Mouse (Mus musculus): ENCODE results near the gene Cct7.

Cct7 gene

GRCm38 (mm10) chr6:85452816-85453215 lies 1.5 kb downstream of the Cct7 start:
- no peak for DNase-seq (ENCODE audit: low spot score)

GRCm38 (mm10) chr6:85459621-85460020 lies 8.3 kb downstream of the Cct7 start:
- DNase-seq (ENCODE audit: low spot score): no peak

DNA sequence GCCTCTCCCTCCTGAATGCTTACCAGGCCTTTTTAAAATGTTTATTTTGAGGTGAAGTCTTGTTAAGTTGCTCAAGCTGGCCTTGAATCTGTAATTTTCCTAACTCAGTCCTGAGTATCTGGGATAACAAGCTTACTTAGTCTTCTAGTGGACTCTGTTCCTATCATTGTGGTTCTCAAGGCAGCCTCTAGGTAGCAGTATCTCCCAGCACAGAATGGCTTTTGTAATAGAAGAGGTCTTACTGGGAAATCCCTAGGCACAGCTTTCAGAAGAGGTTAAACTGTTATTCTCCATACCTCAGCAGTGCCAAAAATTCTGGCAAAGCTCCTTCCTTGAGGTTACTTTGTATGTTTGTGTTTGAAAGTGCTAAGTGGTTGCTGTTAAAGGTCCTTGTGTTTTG lies 14.1 kb downstream of the Cct7 start:
- no peak for DNase-seq (ENCODE audit: low spot score)

DNA sequence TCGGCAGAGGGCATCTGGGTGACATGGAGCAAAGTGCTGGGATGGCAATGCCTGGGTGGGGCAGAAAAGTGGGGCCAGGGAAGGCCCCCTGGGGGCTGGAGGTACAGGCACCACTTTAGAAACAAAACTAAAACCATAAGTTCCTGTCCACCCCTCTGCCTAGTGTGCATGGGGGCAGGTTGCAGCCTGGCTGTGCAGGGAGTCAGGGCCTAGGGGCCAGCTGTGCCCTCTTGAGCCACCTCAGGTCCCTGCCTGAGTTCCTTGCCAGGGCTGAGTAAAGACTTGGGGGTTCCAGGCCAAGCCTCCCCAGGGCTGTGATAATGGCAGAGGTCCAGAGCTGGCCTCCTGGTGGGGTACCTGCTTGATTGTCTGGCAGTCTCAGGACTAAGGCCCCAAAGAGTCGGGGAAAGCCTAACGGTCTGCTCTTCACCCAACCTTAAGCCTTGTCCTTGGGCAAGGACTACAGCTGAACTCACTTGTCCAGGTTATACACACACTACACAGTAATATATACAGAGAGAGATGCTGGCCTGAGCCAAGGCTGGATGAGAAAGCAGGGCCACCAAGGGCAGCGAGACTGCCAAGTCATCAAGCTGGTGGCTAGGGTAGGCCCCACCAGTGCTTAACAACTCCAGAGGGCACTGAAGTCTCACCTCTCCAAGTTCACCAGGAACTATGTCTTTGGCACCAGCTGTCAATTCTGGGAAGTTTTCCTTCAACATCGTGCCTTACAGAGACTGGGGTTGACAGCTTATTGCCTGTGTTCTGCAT lies 18.5 kb downstream of the Cct7 start:
- DNase-seq (ENCODE audit: low spot score): no peak

GRCm38 (mm10) chr6:85471962-85472361 lies 20.6 kb downstream of the Cct7 start:
- no peak for DNase-seq (ENCODE audit: low spot score)

DNA sequence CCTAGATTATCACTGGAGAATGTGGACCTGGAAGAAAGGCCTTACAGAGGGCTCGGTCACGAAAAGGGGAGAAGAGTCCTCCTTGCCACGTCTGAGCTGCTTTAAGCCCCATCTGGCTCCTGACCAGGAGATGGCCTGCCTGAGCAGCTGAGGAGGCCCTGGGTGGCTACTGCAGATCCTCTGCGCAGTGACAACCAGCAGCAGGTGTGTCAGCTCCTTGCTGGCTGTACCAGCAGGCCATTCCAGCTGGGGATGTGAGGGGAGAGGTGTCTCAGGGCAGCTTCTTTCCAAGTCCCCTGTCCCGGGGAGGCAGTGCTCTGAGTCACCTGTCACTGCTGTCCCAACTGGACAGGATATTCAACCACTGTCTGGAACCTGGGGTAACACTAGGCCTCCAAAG lies 21.2 kb downstream of the Cct7 start:
- no peak for DNase-seq (ENCODE audit: low spot score)

GRCm38 (mm10) chr6:85475581-85475980 lies 24.3 kb downstream of the Cct7 start:
- no peak for DNase-seq (ENCODE audit: low spot score)

DNA sequence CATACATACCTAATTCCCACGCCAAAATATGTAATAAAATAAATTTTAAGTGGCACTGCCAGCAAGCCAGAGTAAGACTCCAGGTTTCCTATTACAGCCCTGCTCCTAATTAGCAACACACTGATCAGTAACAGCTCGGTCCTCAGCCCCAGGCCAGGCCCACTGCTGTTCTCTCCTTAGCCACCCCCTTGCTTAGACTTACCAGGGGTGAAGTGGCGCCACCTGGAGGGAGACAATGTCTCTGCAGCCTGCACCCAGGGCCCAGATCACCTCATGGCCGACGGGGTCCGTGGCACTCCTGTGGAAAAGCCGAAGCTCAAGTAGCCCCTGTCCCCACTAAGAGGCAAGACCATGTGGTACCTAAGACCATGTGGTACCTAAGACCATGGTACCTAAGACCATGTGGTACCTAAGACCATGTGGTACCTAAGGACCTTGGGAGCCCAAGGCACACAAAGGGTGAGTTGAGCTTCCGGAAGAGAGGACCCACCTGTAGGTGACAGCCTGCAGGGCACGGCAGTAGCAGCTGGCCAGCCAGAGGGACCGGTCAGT lies 26.1 kb downstream of the Cct7 start:
- no peak for DNase-seq (ENCODE audit: low spot score)

GRCm38 (mm10) chr6:85478416-85478815 lies 27.1 kb downstream of the Cct7 start:
- no peak for DNase-seq (ENCODE audit: low spot score)

DNA sequence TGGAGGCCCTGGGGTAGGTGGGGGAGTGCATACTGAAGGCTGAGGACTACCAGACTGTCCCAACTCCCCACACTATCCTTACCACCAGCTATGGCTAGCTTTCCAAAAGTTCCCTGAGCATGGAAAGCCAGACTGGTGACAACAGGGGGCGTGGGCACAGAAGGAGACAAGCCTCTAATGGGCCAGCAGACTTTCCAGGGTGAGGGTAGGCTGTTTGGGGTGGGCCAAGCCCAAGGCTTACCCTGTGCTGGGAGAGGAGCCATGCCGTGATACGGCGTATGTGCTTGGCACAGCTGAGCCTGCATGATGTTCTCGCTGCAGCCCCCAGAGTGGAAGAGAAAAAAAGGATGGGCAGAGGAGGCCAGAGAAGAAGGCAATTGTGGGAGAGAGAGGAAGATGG lies 28.7 kb downstream of the Cct7 start:
- DNase-seq (ENCODE audit: low spot score): no peak

DNA sequence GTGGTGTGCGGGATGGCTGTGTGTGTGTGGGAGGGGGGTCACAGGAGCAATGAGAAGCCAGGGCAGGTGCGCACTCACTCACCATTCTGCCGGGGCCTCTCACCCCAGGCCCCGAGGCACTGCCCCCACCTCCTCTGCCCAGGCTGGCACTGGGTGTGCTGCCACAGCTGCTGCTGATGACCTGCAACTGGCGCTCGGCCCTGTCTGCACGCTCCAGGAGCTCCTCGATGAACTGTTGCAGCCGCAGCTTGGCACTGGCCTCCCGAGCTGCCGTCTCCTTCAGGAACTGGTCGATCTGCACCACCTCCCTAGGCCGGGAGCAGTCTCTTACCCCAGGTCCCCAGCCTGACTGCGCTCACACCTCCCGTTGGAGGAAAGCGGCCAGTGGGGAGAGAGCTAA lies 29.4 kb downstream of the Cct7 start:
- DNase-seq (ENCODE audit: low spot score): no peak

DNA sequence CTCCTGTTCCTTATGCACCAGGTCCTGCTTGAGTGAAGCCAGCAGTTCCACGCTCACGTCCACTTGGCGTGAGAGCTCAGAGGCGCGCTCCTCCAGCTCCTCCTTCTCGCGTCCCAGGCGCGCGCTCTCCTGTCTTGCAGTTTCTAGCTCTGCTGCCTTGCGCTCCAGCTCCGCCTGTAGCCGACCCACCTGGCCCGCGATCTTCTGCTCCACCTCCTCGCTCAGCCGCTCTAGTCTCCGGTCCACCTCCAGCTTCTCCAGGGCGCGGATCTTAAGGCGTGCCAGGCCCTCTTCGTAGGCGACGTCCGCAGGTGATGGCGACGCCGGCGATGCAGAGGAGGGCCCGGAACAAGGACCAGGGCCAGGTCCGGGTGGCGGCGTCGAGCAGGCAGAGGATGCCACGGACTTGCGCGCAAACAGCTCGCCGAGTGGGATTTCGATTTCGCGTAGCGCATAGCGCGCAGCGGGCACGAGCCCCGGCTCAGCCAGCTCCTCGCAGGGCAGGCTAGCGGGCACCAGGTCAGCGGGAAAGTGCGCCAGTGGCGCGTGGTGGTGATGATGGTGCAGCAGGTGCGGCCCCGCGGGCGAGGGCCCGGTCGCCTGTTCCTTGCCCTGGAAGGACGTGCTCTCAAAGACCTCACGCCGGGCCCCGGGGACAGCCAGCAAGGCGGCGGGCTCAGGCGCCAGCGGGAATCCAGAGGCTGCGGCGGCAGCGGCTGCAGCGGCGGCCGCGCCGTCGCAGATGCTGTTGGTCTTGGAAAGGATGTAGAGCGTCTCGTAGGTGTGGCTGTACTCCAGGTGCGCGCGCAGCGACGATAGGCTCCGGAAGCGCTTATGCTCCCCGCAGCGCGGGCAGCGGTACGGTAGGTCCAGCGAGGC lies 32.8 kb downstream of the Cct7 start:
- peak; percentile 26 for DNase-seq (ENCODE audit: low spot score)

- no peak for DNase-seq (ENCODE audit: low spot score)
Observed at GRCm38 (mm10) chr6:85485738-85486137, 34.4 kb downstream of the Cct7 start.

DNA sequence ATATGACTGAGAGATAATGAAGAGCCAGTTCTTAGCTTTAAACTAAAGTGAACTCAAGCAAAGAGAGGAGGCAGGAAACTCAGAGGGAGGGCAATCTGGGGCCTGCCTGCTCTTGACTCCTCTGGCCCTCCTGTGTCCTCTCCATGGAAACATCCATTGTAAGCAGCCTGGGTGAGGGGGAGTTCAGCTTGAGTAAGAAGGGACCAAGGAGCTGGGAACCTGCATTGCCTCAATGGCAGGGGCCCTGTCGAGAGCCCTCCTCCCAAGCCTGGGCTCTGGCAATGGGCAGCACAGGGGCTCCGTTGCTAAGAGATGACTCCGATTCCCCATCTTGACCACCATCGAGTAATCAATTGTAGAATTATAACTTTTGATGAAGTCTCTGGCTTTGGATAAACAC lies 37.2 kb downstream of the Cct7 start:
- no peak for DNase-seq (ENCODE audit: low spot score)

GRCm38 (mm10) chr6:85489717-85490116 lies 38.4 kb downstream of the Cct7 start:
- no peak for DNase-seq (ENCODE audit: low spot score)

- no peak for DNase-seq (ENCODE audit: low spot score)
Observed at GRCm38 (mm10) chr6:85490252-85490651, 38.9 kb downstream of the Cct7 start.

DNA sequence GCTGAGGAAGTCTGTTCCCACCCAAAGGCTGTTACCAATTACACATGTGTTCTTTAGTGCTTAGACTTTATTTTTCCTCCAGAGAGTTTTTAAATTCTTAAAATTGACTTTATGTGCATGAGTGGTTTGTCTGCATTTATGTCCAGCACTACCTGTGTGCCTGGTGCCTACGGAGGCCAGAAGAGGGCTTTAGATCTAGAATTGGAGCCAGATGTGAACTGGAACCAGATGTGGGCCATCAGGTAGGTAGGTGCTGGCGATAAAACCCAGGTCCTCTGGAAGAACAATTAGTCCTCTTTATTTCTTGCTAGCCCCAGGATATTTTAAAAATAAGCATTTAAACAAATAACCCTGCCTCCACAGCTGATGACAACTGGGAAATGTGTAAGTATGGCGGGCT lies 40.3 kb downstream of the Cct7 start:
- no peak for DNase-seq (ENCODE audit: low spot score)

GRCm38 (mm10) chr6:85496976-85497375 lies 45.7 kb downstream of the Cct7 start:
- DNase-seq (ENCODE audit: low spot score): no peak

GRCm38 (mm10) chr6:85498147-85498546 lies 46.8 kb downstream of the Cct7 start:
- no peak for DNase-seq (ENCODE audit: low spot score)

- DNase-seq (ENCODE audit: low spot score): no peak
Observed at GRCm38 (mm10) chr6:85500416-85500815, 49.1 kb downstream of the Cct7 start.

- DNase-seq (ENCODE audit: low spot score): no peak
Observed at GRCm38 (mm10) chr6:85501571-85502102, 50.3 kb downstream of the Cct7 start.

- no peak for DNase-seq (ENCODE audit: low spot score)
Observed at GRCm38 (mm10) chr6:85502103-85502910, 51.0 kb downstream of the Cct7 start.

All from urinary bladder, postnatal 14 days (tissue).